Mouse (Mus musculus) kidney, adult 10 weeks (tissue): Measurements from ENCODE around the gene Klf6. TPM values are rescaled to one million over a fixed set of nuclear protein-coding genes. Genes with fewer than 3 reads are reported as not detected.

ENCODE experiments used
- polyA plus RNA-seq: library from polyadenylated mRNA; stranded (reverse); fragments of 350-450 nt; fragmentation: Illumina TruSeq; extraction: RNeasy Lipid Tissue Mini Kit (QIAGEN cat#74804); gene quantifications from one replicate; pipeline ENCODE4 v1.2.3, GENCODE M21; 2014; ENCODE audit warnings: low read depth, low replicate concordance

The Klf6 gene
- 73.1 TPM for polyA plus RNA-seq

GRCm38 (mm10) chr13:5861157-5862002 is at the start of gene Klf6:
Klf6 (plus strand) TSS chr13:5861482.

